Mouse (Mus musculus) adipocyte (in vitro differentiated cells): Measurements from ENCODE around the gene Chrna9.

ENCODE experiments used
- DNase-seq: peaks from one replicate; pipeline ENCODE4 v3.0.0-alpha.2; 2016; ENCODE audit warnings: low spot score

Gene Chrna9

GRCm38 (mm10) chr5:65919904-65920303 is 14.8 kb upstream of the Chrna9 start:
- DNase-seq: no peak

DNA sequence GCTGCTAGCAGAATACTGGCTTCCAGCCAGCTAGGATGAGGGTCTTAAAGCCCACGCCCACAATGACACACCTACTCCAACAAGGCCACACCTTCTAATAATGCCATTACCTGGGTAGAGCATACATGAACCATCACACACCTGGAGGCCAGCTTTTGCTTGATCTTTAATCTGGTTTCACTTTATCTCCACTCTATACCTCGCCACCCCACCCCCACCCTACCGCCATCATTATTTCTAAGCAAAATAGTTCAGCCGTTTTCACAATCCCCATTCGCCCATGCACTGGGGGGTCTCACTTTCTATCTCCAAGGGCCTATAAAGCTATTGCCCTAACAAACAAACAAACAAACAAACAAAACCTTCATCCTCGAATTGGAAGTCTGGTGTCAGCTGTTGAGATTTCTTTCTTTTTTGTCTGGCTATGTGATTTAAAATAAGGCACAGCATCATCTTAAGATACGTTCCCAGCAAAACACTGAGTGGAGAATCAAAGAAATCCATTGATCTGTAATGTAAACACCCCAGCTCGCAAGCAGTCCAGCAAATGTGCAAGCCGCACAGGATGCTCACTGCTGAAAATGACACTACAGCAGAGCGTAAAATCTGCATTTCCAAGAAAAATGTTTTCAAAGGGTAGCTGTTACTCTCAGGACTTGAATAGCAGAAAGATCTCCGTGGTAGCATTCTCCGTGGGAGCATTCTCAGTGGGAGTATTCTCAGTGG is 13.9 kb upstream of the Chrna9 start:
- no peak for DNase-seq

DNA sequence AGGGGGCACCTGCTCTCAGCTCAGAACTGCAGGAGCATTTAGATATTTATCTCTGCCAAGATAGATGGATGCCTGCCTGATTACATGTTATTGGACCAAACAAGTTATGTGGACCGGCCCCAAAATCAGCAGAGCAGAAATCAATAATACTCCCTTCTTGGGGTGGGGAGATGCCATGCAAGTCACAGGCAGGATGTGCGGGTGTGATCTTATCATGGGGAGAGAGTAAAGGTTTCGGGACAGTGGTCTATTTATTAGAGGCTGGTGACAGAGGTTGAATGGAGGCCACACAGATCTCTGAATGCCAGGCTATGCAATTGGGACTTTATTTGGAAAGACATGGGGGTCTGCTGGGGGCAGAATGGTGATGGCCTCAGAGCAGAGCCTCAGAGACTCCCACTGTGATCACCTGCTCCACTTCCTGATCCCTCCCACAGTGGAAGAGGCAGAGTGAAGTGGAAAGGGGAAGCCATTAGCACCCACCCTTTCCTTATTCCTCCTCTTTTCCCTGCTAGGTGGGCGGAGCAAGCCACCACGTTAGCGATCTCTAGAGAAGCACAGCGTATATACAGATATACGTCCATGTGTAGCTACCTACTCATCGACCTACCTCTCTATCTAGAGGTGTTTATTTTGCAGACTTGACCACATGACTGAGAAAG is 13.1 kb upstream of the Chrna9 start:
- no peak for DNase-seq

DNA sequence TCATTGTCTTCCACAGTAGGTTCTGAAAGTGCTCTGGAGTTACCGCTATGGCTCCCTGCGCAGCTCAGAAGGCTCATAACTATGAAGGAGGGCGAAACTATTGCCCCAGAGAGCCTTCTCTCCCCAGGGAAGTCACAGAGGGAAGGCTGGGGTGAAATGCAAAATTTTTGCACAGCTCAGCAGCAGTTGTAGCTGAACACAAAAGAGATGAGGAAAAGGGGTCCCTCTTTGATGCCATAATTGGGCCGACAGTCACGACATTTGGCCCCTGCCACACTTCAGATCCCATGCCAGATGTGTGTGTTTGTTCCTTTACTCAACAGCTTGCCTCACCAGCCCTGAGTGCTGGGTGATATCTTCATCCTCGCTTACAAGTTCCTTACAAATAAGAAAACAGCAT is 8.1 kb upstream of the Chrna9 start:
- no peak for DNase-seq

- no peak for DNase-seq
Observed at GRCm38 (mm10) chr5:65929162-65929561, 5.6 kb upstream of the Chrna9 start.

DNA sequence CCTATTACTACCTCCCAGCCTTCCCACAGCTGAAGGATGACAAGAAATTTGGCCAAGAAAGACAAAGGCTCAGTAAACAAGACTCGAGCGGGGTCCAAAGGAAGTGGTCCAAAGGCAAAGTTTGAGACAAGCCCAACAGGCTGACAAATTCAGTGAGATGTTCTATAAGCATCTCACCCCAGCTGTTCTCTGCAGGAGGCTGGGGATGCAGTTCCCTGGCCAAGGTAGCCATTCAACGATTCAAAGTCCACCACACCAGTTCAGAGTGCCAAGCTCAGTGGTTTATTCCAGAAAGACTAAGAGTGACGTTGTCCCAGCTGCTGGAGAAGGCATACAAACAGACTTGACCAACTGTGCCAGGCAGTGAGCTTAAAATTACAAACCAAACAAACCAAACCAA is 4.5 kb upstream of the Chrna9 start:
- DNase-seq: no peak

DNA sequence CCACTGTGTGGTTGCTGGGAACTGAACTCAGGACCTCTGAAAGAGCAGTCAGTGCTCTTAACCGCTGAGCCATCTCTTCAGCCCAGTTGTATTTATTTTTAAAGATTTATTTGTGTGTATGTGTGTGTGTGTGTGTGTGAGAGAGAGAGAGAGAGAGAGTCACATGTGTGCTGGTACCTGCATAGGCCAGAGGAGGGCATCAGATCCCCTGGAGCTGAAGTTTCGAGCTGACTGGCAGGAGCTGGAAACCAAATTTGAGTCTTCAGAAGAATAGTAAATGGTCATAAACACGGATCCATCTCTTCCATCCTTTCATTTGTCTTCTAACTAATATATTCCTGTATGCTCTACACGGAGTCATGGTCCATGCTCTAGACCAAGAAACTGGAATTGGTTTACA is 1.5 kb upstream of the Chrna9 start:
- no peak for DNase-seq

DNA sequence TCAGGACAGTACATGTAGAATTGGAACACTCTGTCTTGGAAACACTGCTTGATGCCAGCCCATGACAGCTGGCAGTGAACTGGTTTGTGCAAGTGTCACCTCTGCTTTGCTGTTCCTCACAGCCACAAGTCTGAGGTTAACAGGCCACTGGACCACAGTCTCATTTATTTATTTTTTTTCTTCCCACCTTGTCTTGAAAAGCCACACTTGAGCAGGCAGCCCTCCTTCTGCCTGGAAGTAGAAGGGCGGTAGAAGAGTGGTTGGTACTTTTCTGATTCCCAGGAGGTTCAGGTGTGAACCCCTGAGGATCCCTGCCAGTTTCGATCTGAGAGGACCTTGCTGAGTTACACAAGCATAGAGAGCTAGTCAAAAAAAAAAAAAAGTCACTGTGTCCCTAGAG is 957 bp upstream of the Chrna9 start:
- no peak for DNase-seq

DNA sequence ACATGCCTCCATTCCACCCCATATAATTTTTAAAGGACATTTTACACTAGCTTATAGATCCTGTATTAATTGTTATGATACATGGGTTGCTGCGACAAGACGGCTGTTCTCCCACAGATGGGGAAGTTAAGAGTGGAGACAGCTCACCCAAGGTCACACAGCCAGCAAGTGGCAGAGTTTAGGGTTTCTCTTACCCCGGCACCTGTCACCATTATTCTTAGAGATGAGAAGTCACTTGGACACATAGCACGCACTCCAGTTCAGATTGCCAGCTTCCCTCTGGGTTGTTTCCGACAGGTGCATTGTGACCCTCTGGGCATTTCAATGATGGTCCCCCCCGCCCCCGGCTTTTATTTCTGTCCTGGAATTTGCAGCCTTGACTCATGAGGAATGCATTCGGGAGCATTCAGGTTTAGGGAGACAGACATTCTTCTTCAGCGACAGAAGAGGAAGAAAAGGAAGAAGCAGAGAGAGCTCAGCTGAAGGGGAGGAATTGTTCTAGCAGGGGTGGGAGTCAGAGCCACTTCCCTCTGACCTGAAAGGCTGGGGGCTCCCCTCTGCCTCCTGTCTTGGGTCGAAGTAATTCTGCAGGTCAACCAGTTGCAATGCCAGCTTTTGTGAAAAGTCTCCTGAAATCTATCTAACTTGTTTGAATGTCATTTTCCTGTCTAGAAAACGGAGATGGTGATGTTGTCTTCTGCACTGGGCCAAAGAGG is 2.4 kb downstream of the Chrna9 start:
- DNase-seq: no peak

DNA sequence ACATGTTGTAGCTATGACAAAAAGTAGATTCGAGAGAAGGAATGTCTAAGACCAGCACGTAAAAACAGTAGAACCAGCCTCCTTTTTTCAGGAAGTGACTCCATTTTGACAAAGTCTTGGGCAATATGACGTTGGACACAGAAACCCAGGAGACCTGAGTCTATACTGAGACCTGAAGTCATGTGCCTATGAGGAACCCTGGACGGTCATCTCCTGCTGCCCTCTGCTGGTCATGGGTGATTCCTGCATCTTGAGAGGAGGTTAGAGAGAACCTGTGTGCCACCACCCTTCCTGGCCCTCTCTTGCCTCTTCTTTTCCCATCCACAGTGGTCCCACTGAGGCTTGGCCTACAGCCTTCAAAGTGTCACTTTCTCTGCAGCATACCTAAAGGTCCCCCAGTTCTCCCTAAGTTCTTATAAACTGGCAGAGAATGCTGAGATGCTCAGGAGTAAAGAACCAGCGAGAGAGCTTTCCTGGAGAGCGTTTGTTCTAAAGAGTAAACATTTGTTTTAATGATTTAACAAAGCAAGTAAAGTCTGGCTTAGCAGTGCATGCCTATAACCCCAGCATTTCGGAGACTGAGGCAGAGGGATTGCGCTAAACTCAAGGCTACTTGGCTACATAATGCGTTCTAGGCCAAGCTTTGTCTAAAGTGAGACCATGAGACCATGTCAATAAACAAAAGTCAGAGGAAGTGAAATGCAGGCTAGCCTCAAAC is 3.4 kb downstream of the Chrna9 start:
- DNase-seq: peak; percentile 90

- DNase-seq: no peak
Observed at GRCm38 (mm10) chr5:65941145-65941544, 6.4 kb downstream of the Chrna9 start.

- DNase-seq: no peak
Observed at GRCm38 (mm10) chr5:65949822-65950221, 15.1 kb downstream of the Chrna9 start.

DNA sequence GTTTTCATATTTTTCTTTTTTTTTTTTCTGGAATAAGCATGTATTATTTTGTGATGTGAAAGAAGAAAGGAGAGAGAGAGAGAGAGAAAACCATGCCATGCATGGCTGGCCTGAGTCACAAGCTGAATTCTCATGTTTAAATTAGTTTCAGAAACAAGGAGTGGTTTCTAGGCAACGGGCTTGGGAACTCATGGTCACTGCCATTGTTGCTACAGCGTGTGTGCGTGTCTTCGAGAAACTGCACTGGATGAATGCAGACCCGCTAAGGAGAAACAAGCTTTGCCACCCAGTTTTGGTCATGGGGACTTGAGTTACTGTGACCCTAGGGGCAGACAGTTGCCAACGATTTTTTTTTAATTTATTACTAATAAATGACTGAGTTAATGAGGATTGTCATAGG is 15.5 kb downstream of the Chrna9 start:
- DNase-seq: no peak

GRCm38 (mm10) chr5:65950679-65951512 is 16.2 kb downstream of the Chrna9 start:
- no peak for DNase-seq

GRCm38 (mm10) chr5:65951513-65951909 is 16.8 kb downstream of the Chrna9 start:
- no peak for DNase-seq

- no peak for DNase-seq
Observed at GRCm38 (mm10) chr5:65954130-65955080, 19.7 kb downstream of the Chrna9 start.

GRCm38 (mm10) chr5:65955343-65956143 is 20.8 kb downstream of the Chrna9 start:
- DNase-seq: peak; percentile 20

DNA sequence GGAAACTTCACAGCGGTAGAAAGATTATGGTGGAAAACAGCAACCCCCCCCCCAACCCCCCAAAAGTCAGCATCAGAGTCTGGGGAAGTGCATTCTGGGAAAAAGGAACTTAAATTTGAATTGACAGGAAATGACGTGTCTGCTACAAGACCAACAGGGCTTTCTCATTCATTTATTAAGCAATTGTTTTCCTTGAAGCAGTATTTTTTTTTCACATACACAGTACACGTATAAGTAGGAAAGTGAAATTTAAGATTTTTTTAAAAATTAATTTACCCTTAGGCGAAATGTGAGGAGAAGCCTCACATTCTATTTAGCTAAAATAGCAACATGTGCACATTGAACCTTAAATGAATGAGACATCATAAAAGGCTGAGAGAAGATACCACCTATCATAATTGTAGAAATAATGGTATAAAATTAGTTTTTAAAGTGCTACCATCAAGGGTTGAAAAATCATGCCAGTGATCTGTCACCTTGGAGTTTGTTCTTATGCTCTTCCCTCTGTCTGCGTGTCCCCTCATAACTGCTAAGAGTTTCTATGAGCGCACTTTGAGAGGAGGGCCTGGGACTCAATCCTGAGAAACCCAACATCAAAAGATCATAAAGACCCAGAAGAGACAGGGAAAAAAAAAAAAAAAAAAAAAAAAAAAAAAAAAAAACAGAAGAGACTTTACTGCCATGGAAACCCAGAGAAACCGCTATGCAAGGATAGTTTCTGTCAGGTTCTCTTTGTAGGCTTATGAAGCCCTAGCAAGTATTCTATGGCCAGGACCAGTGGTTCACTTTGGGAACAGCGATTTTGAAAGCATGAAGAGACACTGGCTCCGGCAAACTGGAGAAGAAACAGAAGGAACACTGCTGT is 21.7 kb downstream of the Chrna9 start:
- DNase-seq: no peak

- peak; percentile 81 for DNase-seq
Observed at GRCm38 (mm10) chr5:65958597-65958996, 23.9 kb downstream of the Chrna9 start.
